Mouse (Mus musculus) limb, embryonic 11.5 days (tissue): Measurements from ENCODE around the gene Clip3. TPM values are rescaled to one million over a fixed set of nuclear protein-coding genes. Genes with fewer than 3 reads are reported as not detected.
A peak's percentile ranks its signal among the peaks of the same experiment; 100 is the strongest.

ENCODE experiments used
- ATAC-seq: fragments of 200-750 bp; cut with Nextera tagmentation; 2 replicates; pipeline ENCODE4 v1.8.0; 2017; ENCODE audit warnings: low read depth; ENCODE audit not compliant: insufficient number of reproducible peaks, low FRiP score, low TSS enrichment
- DNase-seq: peaks from one replicate; pipeline ENCODE4 v3.0.0-alpha.2; 2015; ENCODE audit warnings: low spot score
- H3K27ac ChIP-seq: fragments of 300-500 bp; sonication (generic); replicated peaks from 2 replicates; pipeline ENCODE4 v1.5.1; 2014; ENCODE audit warnings: low read depth, mild to moderate bottlenecking, low read length
- H3K27me3 ChIP-seq: fragments of 300-500 bp; sonication (generic); 2 replicates; pipeline ENCODE4 v1.6.1; 2014; ENCODE audit warnings: mild to moderate bottlenecking, low read length, mixed read lengths; ENCODE audit not compliant: control insufficient read depth, insufficient read depth
- H3K36me3 ChIP-seq: fragments of 300-500 bp; sonication (generic); 2 replicates; pipeline ENCODE4 v1.6.1; 2014; ENCODE audit warnings: mild to moderate bottlenecking, low read length, moderate library complexity, mixed read lengths; ENCODE audit not compliant: control insufficient read depth, insufficient read depth
- H3K4me1 ChIP-seq: fragments of 300-500 bp; sonication (generic); 2 replicates; pipeline ENCODE4 v1.6.1; 2014; ENCODE audit warnings: low read length, mixed read lengths; ENCODE audit not compliant: control insufficient read depth, insufficient read depth
- H3K4me2 ChIP-seq: fragments of 300-500 bp; sonication (generic); 2 replicates; pipeline ENCODE4 v1.6.1; 2014; ENCODE audit warnings: low read depth, mild to moderate bottlenecking, moderate library complexity; ENCODE audit not compliant: severe bottlenecking
- H3K4me3 ChIP-seq: fragments of 300-500 bp; sonication (generic); 2 replicates; pipeline ENCODE4 v1.5.1; 2014; ENCODE audit warnings: low read depth, low read length
- H3K9ac ChIP-seq: fragments of 300-500 bp; sonication (generic); 2 replicates; pipeline ENCODE4 v1.6.1; 2014; ENCODE audit warnings: mild to moderate bottlenecking, low read length
- H3K9me3 ChIP-seq: fragments of 300-500 bp; sonication (generic); 2 replicates; pipeline ENCODE4 v1.6.1; 2016; ENCODE audit warnings: low read length; ENCODE audit not compliant: control insufficient read depth
- WGBS: fragments of 180-500 bp; shearing (Covaris S2); extraction: QIAGEN DNeasy Blood & Tissue Kit; methylation state at CpG from one replicate; pipeline ENCODE4 v1.1.7; 2014; 5-methylcytosine and 5-hydroxymethylcytosine counted together
- polyA plus RNA-seq: library from polyadenylated mRNA; unstranded; fragments of >200 nt; fragmentation: Nextera tagmentation; extraction: Ambion mirVana; gene quantifications from 2 replicates; pipeline ENCODE4 v1.2.1, GENCODE M21; 2014

The Clip3 gene
- polyA plus RNA-seq, 1 experiment from 2014 or later: 70.0 TPM

DNA sequence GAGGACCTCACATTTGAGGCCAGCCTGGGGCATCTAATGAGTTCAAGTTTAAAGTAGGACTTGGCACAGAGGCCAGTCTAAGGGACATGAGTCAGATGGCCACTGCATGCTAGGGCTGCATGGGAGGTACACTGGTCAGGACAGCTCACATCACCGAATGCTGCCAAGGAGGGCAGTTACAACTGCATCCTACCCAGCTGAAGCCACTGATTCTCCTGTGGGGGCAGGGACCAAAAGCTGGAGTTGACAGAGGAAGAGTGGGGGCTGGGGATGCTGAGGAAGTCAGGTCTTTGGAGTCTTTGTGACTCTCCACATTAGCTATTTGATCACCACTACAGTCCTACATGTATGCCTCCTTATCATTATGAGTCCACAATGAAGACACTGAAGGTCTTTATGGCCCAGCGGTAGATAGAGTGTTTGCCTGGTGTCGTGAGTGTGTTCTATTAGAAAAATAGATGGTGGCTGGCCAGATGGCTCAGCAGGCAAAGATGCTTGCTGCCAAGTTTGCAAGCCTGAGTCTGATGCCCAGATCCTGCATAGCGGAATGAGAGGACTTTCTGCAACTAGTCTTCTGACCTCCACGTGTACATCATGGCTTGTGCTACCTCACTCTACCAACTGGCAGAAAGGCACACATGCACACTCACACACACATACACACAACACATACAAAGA, 48.0 kb downstream of the Clip3 start:
- Histone ChIP-seq H3K36me3 (no peaks in the 10 kb centered on the region), H3K9me3 (no peaks in the 10 kb centered on the region), H3K4me3 (no peak overlapping the region), H3K4me1 (no peaks in the 10 kb centered on the region), H3K9ac (no peak overlapping the region), H3K27ac (no peak overlapping the region), H3K4me2 (no peak overlapping the region), H3K27me3 (no peaks in the 10 kb centered on the region; the same call in 1 of the 2 replicates)
- 77% methylated on average over 5 of the region's 5 CpGs for WGBS
- DNase-seq (no peak), ATAC-seq (no peak)

GRCm38 (mm10) chr7:30346635-30347379, 55.3 kb downstream of the Clip3 start:
- peak; percentile 90 for DNase-seq
- no peaks in the 10 kb centered on the region for H3K4me1 ChIP-seq
- H3K27ac ChIP-seq: no peak overlapping the region
- no peaks in the 10 kb centered on the region for H3K36me3 ChIP-seq
- H3K9me3 ChIP-seq: no peaks in the 10 kb centered on the region
- 26% methylated on average over 21 of the region's 21 CpGs for WGBS
- ATAC-seq: no peak
- H3K27me3 ChIP-seq: peaks cover 12% of the 10 kb centered on the region; the same call in 1 of the 2 replicates
- no peak overlapping the region for H3K9ac ChIP-seq
- H3K4me2 ChIP-seq: no peak overlapping the region
- H3K4me3 ChIP-seq: no peak overlapping the region; the same call in 1 of the 2 replicates

GRCm38 (mm10) chr7:30347828-30348227, 56.3 kb downstream of the Clip3 start:
- H3K9ac ChIP-seq: no peak overlapping the region
- no peaks in the 10 kb centered on the region for H3K9me3 ChIP-seq
- H3K27ac ChIP-seq: no peak overlapping the region
- peak; percentile 79 for DNase-seq
- no peak overlapping the region for H3K4me3 ChIP-seq
- peaks cover 12% of the 10 kb centered on the region; the same call in 1 of the 2 replicates for H3K27me3 ChIP-seq
- 0 out of 2 replicates have a peak, but pooled peaks have one; percentile 44 for ATAC-seq
- H3K4me2 ChIP-seq: no peak overlapping the region
- WGBS: 3% methylated on average over 30 of the region's 30 CpGs
- H3K36me3 ChIP-seq: no peaks in the 10 kb centered on the region
- no peaks in the 10 kb centered on the region for H3K4me1 ChIP-seq

DNA sequence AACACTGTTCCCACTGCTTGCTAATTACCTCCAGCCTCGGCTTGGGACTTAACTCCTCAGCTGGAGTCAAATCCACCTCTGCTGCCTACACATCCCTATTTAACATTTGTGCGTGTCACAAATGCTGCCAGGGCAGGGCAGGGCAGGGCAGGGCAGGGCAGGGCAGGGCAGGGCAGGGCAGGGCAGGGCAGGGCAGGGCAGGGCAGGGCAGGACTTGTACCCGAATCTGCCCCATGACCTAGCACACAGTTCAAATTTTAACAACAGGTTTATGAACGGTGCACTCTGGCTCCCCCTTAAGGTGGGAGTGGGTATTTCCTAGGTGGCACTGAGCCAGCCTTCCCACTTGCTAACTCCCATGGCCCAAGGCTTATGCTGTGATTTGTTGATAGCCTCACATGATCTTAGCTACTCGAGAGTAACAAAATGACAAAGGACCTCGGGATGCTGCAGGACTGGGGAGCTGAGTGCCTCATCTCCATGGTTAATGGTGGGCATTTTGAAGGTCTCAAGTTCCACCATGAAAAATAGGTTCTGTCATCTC, 61.8 kb downstream of the Clip3 start:
- Histone ChIP-seq H3K27ac (no peak overlapping the region), H3K4me1 (no peaks in the 10 kb centered on the region), H3K9me3 (no peaks in the 10 kb centered on the region), H3K9ac (no peak overlapping the region), H3K4me2 (no peak overlapping the region), H3K4me3 (no peak overlapping the region), H3K36me3 (no peaks in the 10 kb centered on the region), H3K27me3 (peaks cover 4% of the 10 kb centered on the region; the same call in 1 of the 2 replicates)
- WGBS: 13% methylated on average over 6 of the region's 6 CpGs
- peak; percentile 80 for DNase-seq
- ATAC-seq: no peak

DNA sequence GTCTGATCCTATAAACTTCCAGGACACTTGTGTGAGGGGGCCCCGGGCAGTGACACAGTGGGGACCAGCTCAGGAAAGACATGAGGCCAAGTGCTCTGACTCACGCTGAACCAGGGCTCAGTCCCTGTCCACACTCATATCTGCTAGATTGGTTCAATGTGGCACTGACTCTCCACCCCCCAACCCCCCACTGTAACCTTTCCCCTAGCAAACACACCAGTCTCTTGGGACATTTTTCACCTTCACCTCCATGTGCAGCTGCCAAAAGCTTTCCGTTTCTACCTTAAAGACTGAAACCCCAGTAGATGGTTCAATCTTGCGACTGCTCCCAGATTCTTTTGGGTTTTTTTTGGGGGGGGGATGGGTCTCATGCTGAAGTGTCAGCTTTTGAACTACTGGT, 62.5 kb downstream of the Clip3 start:
- H3K36me3 ChIP-seq: no peaks in the 10 kb centered on the region
- H3K9me3 ChIP-seq: no peaks in the 10 kb centered on the region
- ATAC-seq (no peak), DNase-seq (no peak)
- H3K27ac ChIP-seq: no peak overlapping the region
- H3K4me2 ChIP-seq: no peak overlapping the region
- WGBS: 74% methylated on average over 4 of the region's 4 CpGs
- no peaks in the 10 kb centered on the region for H3K27me3 ChIP-seq
- no peak overlapping the region for H3K4me3 ChIP-seq
- no peaks in the 10 kb centered on the region for H3K4me1 ChIP-seq
- H3K9ac ChIP-seq: no peak overlapping the region

Other genes with a start within 250 kb of the Clip3 start
- 3.8 and 4.0 TPM in 2 replicates for gene Zfp14, start 240.3 kb upstream of the Clip3 start, polyA plus RNA-seq
- gene Zfp82, start 218.8 kb upstream of the Clip3 start, polyA plus RNA-seq: 4.3 and 4.7 TPM in 2 replicates
- 3.2 and 4.6 TPM in 2 replicates for gene Gm26920, start 201.3 kb upstream of the Clip3 start, polyA plus RNA-seq
- gene Zfp566, start 201.2 kb upstream of the Clip3 start, polyA plus RNA-seq: 17.0 and 19.7 TPM in 2 replicates
- gene Zfp260, start 197.0 kb upstream of the Clip3 start, polyA plus RNA-seq: 142 and 150 TPM in 2 replicates
- gene Zfp382, start 169.8 kb upstream of the Clip3 start, polyA plus RNA-seq: 6.5 and 8.6 TPM in 2 replicates
- 14.6 and 18.7 TPM in 2 replicates for gene Zfp146, start 122.0 kb upstream of the Clip3 start, polyA plus RNA-seq
- 2.3 and 2.9 TPM in 2 replicates for gene Cox7a1, start 107.6 kb upstream of the Clip3 start, polyA plus RNA-seq
- gene Capns1, start 92.9 kb upstream of the Clip3 start, polyA plus RNA-seq: 53.1 and 53.7 TPM in 2 replicates
- 182 and 186 TPM in 2 replicates for gene Polr2i, start 59.8 kb upstream of the Clip3 start, polyA plus RNA-seq
- 232 and 241 TPM in 2 replicates for gene Tbcb, start 59.5 kb upstream of the Clip3 start, polyA plus RNA-seq
- 0.27 TPM in 1 of 2 replicates, not detected in the other for gene Ovol3, start 56.0 kb upstream of the Clip3 start, polyA plus RNA-seq
- 0.16 and 0.19 TPM in 2 replicates for gene Thap8, start 11.6 kb upstream of the Clip3 start, polyA plus RNA-seq
- gene Wdr62, start 11.3 kb upstream of the Clip3 start, polyA plus RNA-seq: 10.4 and 14.9 TPM in 2 replicates
- 93.7 and 97.6 TPM in 2 replicates for gene Alkbh6, start 17.0 kb downstream of the Clip3 start, polyA plus RNA-seq
- 72.3 and 75.3 TPM in 2 replicates for gene Syne4, start 23.1 kb downstream of the Clip3 start, polyA plus RNA-seq
- not detected in 2 replicates for gene E130208F15Rik, start 30.0 kb downstream of the Clip3 start, polyA plus RNA-seq
- gene Sdhaf1, start 32.2 kb downstream of the Clip3 start, polyA plus RNA-seq: 21.6 TPM in 2 replicates
- gene Lrfn3, start 71.0 kb downstream of the Clip3 start, polyA plus RNA-seq: 4.9 and 5.0 TPM in 2 replicates
- 8.4 and 12.6 TPM in 2 replicates for gene Tyrobp, start 122.0 kb downstream of the Clip3 start, polyA plus RNA-seq
- 0.39 TPM in 1 of 2 replicates, not detected in the other for gene Hcst, start 128.1 kb downstream of the Clip3 start, polyA plus RNA-seq
- 0.96 and 1.4 TPM in 2 replicates for gene Nfkbid, start 130.0 kb downstream of the Clip3 start, polyA plus RNA-seq
- gene Aplp1, start 153.8 kb downstream of the Clip3 start, polyA plus RNA-seq: 16.6 and 18.0 TPM in 2 replicates
- 0.13 TPM in 1 of 2 replicates, not detected in the other for gene Kirrel2, start 166.0 kb downstream of the Clip3 start, polyA plus RNA-seq
- 0.15 TPM in 1 of 2 replicates, not detected in the other for gene Nphs1, start 166.6 kb downstream of the Clip3 start, polyA plus RNA-seq
- gene Prodh2, start 201.9 kb downstream of the Clip3 start, polyA plus RNA-seq: 0.33 TPM in 1 of 2 replicates, not detected in the other
- gene Arhgap33, start 243.3 kb downstream of the Clip3 start, polyA plus RNA-seq: 12.1 and 12.9 TPM in 2 replicates